Mouse (Mus musculus) limb, embryonic 13.5 days (tissue): ENCODE data around the gene Reep6. TPM values are rescaled to one million over a fixed set of nuclear protein-coding genes. Genes with fewer than 3 reads are reported as not detected.
A peak's percentile ranks its signal among the peaks of the same experiment; 100 is the strongest.

Source experiments
- ATAC-seq: fragments of 200-750 bp; cut with Nextera tagmentation; 2 replicates; pipeline ENCODE4 v1.8.0; 2017; ENCODE audit warnings: low read depth, moderate number of reproducible peaks, moderate TSS enrichment; ENCODE audit not compliant: low FRiP score
- H3K27ac ChIP-seq: fragments of 300-500 bp; sonication (generic); 2 replicates; pipeline ENCODE4 v1.5.1; 2015; ENCODE audit warnings: inconsistent platforms, mild to moderate bottlenecking, moderate library complexity
- H3K27me3 ChIP-seq: fragments of 300-500 bp; sonication (generic); 2 replicates; pipeline ENCODE4 v1.6.1; 2015; ENCODE audit warnings: mild to moderate bottlenecking, inconsistent platforms
- H3K36me3 ChIP-seq: fragments of 300-500 bp; sonication (generic); 2 replicates; pipeline ENCODE4 v1.6.1; 2015; ENCODE audit warnings: inconsistent platforms, mild to moderate bottlenecking, moderate library complexity
- H3K4me1 ChIP-seq: fragments of 300-500 bp; sonication (generic); 2 replicates; pipeline ENCODE4 v1.6.1; 2015; ENCODE audit warnings: inconsistent platforms
- H3K4me2 ChIP-seq: fragments of 300-500 bp; sonication (generic); replicated peaks from 2 replicates; pipeline ENCODE4 v1.6.1; 2015; ENCODE audit warnings: inconsistent platforms, mild to moderate bottlenecking, moderate library complexity
- H3K4me3 ChIP-seq: fragments of 300-500 bp; sonication (generic); 2 replicates; pipeline ENCODE4 v1.5.1; 2015; ENCODE audit warnings: moderate library complexity, mild to moderate bottlenecking, inconsistent platforms
- H3K9ac ChIP-seq: fragments of 300-500 bp; sonication (generic); 2 replicates; pipeline ENCODE4 v1.6.1; 2015; ENCODE audit warnings: mild to moderate bottlenecking, inconsistent platforms
- H3K9me3 ChIP-seq: fragments of 300-500 bp; sonication (generic); 2 replicates; pipeline ENCODE4 v1.6.1; 2016; ENCODE audit warnings: inconsistent platforms
- WGBS: fragments of 180-500 bp; shearing (Covaris S2); methylation state at CpG from one replicate; pipeline ENCODE4 v1.1.7; 2015; 5-methylcytosine and 5-hydroxymethylcytosine counted together
- polyA plus RNA-seq: library from polyadenylated mRNA; unstranded; fragments of >200 nt; fragmentation: Nextera tagmentation; extraction: Ambion mirVana; gene quantifications from 2 replicates; pipeline ENCODE4 v1.2.1, GENCODE M21; 2015

Reep6 gene
- polyA plus RNA-seq: 6.1 and 6.3 TPM in 2 replicates

- H3K27me3 ChIP-seq: peaks cover 43% of the 10 kb centered on the region
- no peaks in the 10 kb centered on the region for H3K36me3 ChIP-seq
- no peak within 1 kb of the TSS for H3K27ac ChIP-seq
- peak; percentile 92 for ATAC-seq
- peaks cover 15% of the 10 kb centered on the region for H3K4me1 ChIP-seq
- peak within 1 kb of the TSS; percentile 66 for H3K9ac ChIP-seq
- WGBS: 4% methylated on average over 36 of the region's 36 CpGs
- H3K9me3 ChIP-seq: no peaks in the 10 kb centered on the region
- peak within 1 kb of the TSS; percentile 52 for H3K4me3 ChIP-seq
- peak within 1 kb of the TSS; percentile 91 for H3K4me2 ChIP-seq
Measured at GRCm38 (mm10) chr10:80329273-80330081, at the start of gene Reep6, which contains the start of gene Pcsk4. Reep6 (plus strand) TSS chr10:80329953. Pcsk4 (minus strand) TSS chr10:80329498.

- Histone ChIP-seq H3K4me1 (no peaks in the 10 kb centered on the region), H3K9me3 (no peaks in the 10 kb centered on the region), H3K27me3 (no peaks in the 10 kb centered on the region), H3K4me3 (no peak overlapping the region), H3K27ac (no peak overlapping the region), H3K4me2 (no peak overlapping the region), H3K9ac (no peak overlapping the region), H3K36me3 (peaks cover 96% of the 10 kb centered on the region)
- WGBS: 85% methylated on average over 7 of the region's 7 CpGs
- no peak for ATAC-seq
Measured at GRCm38 (mm10) chr10:80281304-80281703, 48.4 kb upstream of the Reep6 start.

DNA sequence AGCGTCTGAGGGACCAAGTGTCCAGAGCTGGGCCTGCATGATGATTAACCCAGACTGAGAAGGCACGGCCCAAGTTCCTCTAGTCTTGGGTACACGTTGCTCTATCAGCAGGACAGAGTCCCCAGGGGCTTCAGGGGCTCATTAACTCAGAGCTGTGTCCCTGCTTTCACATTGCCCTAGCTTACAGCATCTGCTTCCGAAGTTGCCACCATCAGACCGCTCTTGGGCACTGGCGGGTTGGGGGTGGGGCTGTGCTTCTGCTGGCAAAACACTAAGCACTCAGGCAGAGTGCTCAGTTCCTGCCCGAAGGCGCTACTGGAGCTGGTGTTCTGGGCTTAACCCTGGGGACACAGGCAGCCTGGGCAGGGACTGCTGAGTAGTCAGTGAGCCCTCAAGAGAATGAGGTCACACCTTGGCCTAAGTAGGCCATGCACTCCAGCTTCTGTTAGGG is 47.8 kb upstream of the Reep6 start:
- no peak overlapping the region for H3K9ac ChIP-seq
- H3K36me3 ChIP-seq: peaks cover 98% of the 10 kb centered on the region
- H3K9me3 ChIP-seq: no peaks in the 10 kb centered on the region
- H3K27me3 ChIP-seq: no peaks in the 10 kb centered on the region
- WGBS: 78% methylated on average over 8 of the region's 8 CpGs
- no peak overlapping the region for H3K4me2 ChIP-seq
- ATAC-seq: no peak
- H3K27ac ChIP-seq: no peak overlapping the region
- no peak overlapping the region for H3K4me3 ChIP-seq
- H3K4me1 ChIP-seq: no peaks in the 10 kb centered on the region

DNA sequence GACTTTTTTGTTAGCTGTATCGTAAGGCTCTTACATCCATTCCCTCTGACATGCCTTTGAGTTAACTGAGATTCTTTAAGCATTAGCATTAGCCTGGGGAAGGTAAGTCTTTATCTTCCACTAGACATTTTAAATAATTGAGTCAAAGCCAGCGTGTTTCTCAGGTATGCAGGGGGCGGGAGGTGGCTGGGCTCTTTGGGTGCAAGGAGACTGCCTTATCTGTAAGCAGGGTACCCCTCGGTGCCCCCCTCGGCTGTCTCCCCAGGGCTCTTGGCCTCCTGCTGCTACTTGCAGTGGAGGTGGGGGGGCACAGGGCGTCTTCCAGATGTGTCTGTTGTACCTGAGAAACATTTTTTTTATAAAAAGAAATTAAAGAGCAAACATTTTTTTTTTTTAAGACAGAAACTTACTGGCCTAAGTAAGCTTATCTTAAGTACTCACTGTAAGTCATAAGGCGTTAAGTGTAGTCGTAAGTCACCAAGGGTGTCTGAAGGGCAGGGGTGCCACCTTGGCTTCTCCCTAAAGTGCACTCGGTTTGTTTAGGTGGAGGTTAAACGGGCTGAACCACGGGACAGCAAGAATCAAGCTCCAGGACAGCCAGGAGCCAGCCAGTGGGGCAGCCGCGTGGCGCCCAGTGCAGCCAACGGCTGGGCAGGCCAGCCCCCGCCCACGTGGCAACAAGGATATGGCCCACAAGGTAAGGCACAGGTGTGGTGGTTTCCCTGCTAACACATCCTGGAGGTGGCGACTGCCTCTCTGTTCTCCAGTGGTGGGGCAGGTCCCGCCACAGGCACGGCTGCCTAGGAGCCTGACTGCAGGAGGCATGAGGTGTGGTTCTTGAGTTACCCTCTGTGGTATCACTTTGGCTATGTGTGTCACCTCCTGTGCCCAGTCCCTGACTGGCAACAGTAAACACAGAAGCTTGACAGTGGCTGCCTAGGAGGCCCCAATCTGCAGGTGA is 47.0 kb upstream of the Reep6 start:
- no peak for ATAC-seq
- H3K36me3 ChIP-seq: peaks cover 98% of the 10 kb centered on the region
- WGBS: 90% methylated on average over 20 of the region's 20 CpGs

DNA sequence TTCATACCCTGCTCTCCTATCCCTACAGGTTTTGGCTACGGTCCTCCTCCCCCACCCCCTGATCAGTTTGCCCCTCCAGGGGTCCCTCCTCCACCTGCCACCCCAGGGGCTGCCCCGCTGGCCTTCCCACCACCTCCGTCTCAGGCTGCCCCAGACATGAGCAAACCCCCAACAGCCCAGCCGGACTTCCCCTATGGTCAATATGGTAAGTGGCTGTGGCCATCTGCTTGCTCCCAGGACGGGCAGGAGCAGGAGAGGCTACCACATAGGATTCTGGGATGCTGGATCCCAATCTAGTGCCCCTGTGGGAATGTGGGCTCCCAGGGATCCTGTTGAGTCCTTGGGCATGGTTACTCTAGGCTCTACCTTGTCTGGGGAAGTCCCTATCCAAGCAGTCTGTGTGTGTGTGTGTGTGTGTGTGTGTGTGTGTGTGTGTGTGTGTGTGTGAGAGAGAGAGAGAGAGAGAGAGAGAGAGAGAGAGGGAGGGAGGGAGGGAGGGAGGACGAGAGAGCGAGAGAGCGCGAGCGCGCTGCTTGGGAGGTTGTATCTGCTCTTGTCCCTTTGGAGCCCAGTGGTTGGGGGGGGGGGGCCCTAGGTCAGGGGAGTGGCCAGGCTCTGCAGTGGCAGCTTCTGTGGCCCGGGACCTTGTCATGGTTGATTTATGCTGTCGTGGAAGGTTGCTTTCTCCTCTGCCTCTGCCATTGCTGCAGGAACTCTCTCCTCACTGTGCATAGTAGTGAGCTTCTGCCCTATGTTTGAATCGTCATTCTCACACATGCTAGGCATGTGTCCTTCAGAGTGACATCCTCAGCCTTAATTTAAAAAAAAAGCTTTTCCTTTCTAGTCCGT is 44.3 kb upstream of the Reep6 start:
- no peaks in the 10 kb centered on the region for H3K27me3 ChIP-seq
- no peak overlapping the region for H3K4me2 ChIP-seq
- WGBS: 78% methylated on average over 15 of the region's 15 CpGs
- no peak overlapping the region for H3K27ac ChIP-seq
- H3K4me3 ChIP-seq: no peak overlapping the region
- no peak overlapping the region for H3K9ac ChIP-seq
- H3K36me3 ChIP-seq: peaks cover 88% of the 10 kb centered on the region
- H3K9me3 ChIP-seq: no peaks in the 10 kb centered on the region
- no peaks in the 10 kb centered on the region for H3K4me1 ChIP-seq
- ATAC-seq: no peak

More for the DNA sequence above, 47.0 kb upstream of the Reep6 start:
- H3K4me3 ChIP-seq: no peak overlapping the region
- no peak overlapping the region for H3K9ac ChIP-seq
- no peak overlapping the region for H3K27ac ChIP-seq
- no peaks in the 10 kb centered on the region for H3K4me1 ChIP-seq
- no peak overlapping the region for H3K4me2 ChIP-seq
- no peaks in the 10 kb centered on the region for H3K27me3 ChIP-seq
- H3K9me3 ChIP-seq: no peaks in the 10 kb centered on the region

DNA sequence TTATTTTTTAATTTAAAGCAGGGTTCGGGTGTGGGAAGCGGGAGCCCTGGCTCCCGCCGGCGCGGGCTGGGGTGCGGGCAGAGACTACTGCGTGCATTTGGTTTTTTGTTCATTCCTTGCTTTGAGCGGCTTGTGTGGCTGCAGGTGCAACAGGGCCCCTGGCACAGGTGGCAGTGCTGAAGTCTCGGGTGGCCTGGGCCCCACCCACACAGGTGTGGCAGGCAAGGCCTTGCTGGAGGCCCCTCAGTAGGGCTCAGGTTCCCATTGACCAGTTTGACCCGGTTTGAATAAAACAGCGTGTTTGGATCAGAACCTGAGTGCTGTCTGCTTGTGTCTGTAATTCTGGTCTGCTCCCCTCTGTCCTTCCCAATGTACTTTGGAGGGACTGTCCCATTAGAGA is 41.7 kb upstream of the Reep6 start:
- Histone ChIP-seq H3K4me2 (no peak overlapping the region), H3K9me3 (no peaks in the 10 kb centered on the region), H3K27ac (no peak overlapping the region; the same call in 1 of the 2 replicates), H3K4me1 (peaks cover 4% of the 10 kb centered on the region), H3K4me3 (no peak overlapping the region), H3K36me3 (peaks cover 62% of the 10 kb centered on the region), H3K9ac (no peak overlapping the region), H3K27me3 (no peaks in the 10 kb centered on the region)
- no peak for ATAC-seq
- 91% methylated on average over 12 of the region's 12 CpGs for WGBS

DNA sequence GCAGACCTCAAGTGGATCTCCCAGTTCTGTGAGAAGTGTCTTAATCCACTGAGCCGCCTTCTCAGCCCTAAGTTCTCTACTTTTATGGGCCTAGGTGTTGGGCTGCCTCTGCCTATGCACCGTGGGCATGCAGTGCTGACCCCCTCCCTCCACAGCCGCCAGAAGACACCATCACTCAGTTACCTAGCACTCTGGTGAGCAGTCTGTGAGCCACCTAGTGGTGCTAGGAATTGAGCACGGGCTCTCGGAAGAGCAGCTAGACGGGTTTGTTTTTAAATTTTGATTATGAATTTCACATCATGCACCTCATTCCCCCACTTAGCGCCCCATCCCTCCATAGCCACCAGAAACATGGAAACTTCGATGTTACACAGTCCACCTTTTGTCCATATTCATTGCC is 41.1 kb upstream of the Reep6 start:
- Histone ChIP-seq H3K4me2 (no peak overlapping the region), H3K27ac (no peak overlapping the region), H3K9me3 (no peaks in the 10 kb centered on the region), H3K36me3 (peaks cover 62% of the 10 kb centered on the region), H3K4me1 (peaks cover 10% of the 10 kb centered on the region), H3K9ac (no peak overlapping the region), H3K27me3 (no peaks in the 10 kb centered on the region), H3K4me3 (no peak overlapping the region)
- no peak for ATAC-seq
- 70% methylated on average over 8 of the region's 8 CpGs for WGBS

- H3K27me3 ChIP-seq: peaks cover 10% of the 10 kb centered on the region
- WGBS: under 1% methylated on average over 72 of the region's 72 CpGs
- H3K36me3 ChIP-seq: peaks cover 39% of the 10 kb centered on the region
- peak within 1 kb of the TSS; percentile 100 for H3K9ac ChIP-seq
- peak; percentile 84 for ATAC-seq
- H3K4me2 ChIP-seq: peak within 1 kb of the TSS; percentile 99
- peak within 1 kb of the TSS; percentile 95 for H3K27ac ChIP-seq
- H3K4me1 ChIP-seq: peaks cover 39% of the 10 kb centered on the region
- no peaks in the 10 kb centered on the region for H3K9me3 ChIP-seq
- H3K4me3 ChIP-seq: peak within 1 kb of the TSS; percentile 99
Measured at GRCm38 (mm10) chr10:80292251-80293146, 37.3 kb upstream of the Reep6 start, which contains the start of gene Rps15. Rps15 (plus strand) TSS chr10:80292453.

- Histone ChIP-seq H3K27me3 (peaks cover 18% of the 10 kb centered on the region), H3K9me3 (no peaks in the 10 kb centered on the region), H3K4me3 (peak overlapping the region; percentile 99), H3K4me2 (peak overlapping the region; percentile 99), H3K4me1 (peaks cover 39% of the 10 kb centered on the region), H3K36me3 (peaks cover 32% of the 10 kb centered on the region), H3K9ac (peak overlapping the region; percentile 100), H3K27ac (peak overlapping the region; percentile 95; the same call in 1 of the 2 replicates)
- WGBS: 33% methylated on average over 14 of the region's 14 CpGs
- ATAC-seq: no peak
Measured at GRCm38 (mm10) chr10:80293325-80293724, 36.4 kb upstream of the Reep6 start.

GRCm38 (mm10) chr10:80294311-80294710 is 35.4 kb upstream of the Reep6 start:
- 61% methylated on average over 4 of the region's 4 CpGs for WGBS
- Histone ChIP-seq H3K36me3 (peaks cover 23% of the 10 kb centered on the region), H3K4me3 (peak overlapping the region; percentile 99; the same call in 1 of the 2 replicates), H3K27me3 (peaks cover 28% of the 10 kb centered on the region), H3K9me3 (no peaks in the 10 kb centered on the region), H3K4me2 (peak overlapping the region; percentile 99; the same call in 1 of the 2 replicates), H3K9ac (0 out of 2 replicates have a peak overlapping the region, but pooled peaks have one; percentile 4), H3K27ac (no peak overlapping the region), H3K4me1 (peaks cover 46% of the 10 kb centered on the region)
- no peak for ATAC-seq
